Mouse (Mus musculus) ZHBTc4 (cell line): ENCODE results near the gene Os9.

ENCODE experiments used
- DNase-seq: peaks from one replicate; pipeline ENCODE4 v3.0.0-alpha.2; 2011; ENCODE audit warnings: low read depth, low spot score

Gene Os9

GRCm38 (mm10) chr10:127118470-127118869 lies 2.5 kb downstream of the Os9 start:
- DNase-seq: no peak

DNA sequence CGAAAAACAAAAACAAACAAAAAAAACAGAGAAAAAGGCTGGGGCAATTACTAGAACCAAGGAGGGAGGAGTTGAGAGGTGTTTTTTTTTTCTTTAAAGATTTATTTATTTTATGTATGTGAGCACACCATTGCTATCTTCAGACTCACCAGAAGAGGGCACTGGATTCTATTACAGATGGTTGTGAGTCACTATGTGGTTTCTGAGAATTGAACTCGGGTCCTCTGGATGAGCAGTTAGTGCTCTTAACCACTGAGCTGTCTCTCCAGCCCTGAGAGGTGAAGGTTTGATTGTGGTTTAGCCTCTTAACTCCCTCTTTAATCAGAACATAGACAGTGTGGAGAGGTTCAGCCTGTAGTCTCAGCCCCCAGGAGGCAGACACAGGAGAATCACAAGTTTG lies 5.9 kb downstream of the Os9 start:
- peak; percentile 53 for DNase-seq

DNA sequence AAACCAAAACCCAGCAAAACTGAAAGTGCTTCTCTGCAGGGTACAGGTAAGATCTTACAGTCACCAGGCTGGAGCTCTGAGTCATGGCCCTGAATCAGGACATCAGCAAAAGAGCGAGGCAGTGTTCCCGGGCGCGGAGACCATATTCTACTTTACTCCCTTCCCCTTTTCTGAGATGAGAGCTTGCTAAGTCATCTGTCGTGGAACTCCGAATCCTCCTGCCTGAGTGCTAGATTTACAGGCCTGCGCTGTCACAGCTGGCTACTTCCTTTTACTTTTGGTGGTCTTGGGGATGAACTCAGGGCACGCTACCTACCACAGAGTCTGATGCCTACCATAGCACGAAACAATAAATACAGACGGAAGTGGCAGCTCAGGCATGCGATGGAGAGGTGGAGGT lies 6.5 kb downstream of the Os9 start:
- no peak for DNase-seq

- no peak for DNase-seq
Observed at GRCm38 (mm10) chr10:127111001-127111887, 9.7 kb downstream of the Os9 start.

GRCm38 (mm10) chr10:127108262-127108583 lies 12.7 kb downstream of the Os9 start:
- no peak for DNase-seq

- DNase-seq: no peak
Observed at GRCm38 (mm10) chr10:127107563-127108261, 13.2 kb downstream of the Os9 start.

GRCm38 (mm10) chr10:127103631-127104030 lies 17.3 kb downstream of the Os9 start:
- no peak for DNase-seq

DNA sequence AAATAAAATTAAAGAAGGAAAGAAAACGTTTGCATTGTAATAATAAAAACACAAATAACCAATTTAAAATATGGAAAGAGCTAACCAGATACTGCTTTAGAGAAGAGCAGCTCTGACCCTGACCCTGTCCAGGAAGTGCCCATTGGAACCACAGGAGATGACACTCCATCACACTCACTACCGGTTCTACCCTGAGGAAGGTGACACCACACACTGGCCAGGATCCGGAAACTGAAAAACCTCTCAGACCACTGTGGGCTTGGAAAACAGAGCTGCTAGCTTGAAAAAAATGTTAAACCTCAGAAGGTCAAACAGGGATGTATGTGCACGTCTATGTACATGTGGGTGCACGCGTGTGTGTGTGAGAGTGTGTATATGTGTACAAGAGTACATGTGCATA lies 19.8 kb downstream of the Os9 start:
- DNase-seq: no peak

DNA sequence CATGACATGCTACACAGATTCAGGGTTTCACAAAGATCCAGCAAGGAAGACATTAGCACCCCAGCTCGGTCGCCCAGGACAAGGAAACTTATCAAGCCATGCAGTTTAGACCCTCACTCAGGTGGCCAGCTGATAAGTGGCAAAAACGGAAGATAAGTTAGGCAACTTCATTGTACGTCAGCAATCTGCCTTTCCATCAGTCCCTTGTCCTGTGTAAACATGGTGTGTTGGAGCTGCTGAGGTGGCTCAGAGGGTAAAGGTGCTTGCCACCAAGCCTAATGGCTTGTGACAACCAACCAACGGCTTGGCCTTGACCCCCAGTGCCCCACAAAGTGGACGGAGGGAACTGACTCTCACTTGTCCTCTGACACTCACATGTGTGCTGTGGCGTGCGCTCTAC lies 20.5 kb downstream of the Os9 start:
- DNase-seq: no peak

GRCm38 (mm10) chr10:127099868-127100267 lies 21.1 kb downstream of the Os9 start:
- no peak for DNase-seq

GRCm38 (mm10) chr10:127099191-127099590 lies 21.7 kb downstream of the Os9 start:
- DNase-seq: no peak

GRCm38 (mm10) chr10:127098514-127098913 lies 22.4 kb downstream of the Os9 start:
- peak; percentile 33 for DNase-seq

DNA sequence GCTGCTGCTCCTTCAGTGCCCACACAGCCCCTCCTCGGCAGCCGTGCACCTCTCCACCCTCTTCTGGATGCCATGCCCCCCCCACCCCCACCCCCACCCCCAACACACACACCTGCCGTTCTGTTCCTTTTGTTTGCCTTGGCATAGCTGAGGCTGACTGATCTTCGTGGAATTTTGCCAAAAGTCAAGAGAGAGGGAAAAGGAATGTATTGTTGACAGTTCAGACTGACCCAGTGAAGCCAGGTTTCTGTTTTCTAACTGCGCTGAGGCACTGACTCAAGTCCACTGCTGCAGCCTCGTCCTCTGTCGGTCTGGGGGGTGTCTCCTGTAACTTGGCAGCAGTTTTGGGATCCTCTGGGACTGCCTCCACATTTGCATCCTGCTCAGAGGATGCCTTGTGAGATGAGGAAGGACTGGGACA lies 26.5 kb downstream of the Os9 start:
- no peak for DNase-seq

DNA sequence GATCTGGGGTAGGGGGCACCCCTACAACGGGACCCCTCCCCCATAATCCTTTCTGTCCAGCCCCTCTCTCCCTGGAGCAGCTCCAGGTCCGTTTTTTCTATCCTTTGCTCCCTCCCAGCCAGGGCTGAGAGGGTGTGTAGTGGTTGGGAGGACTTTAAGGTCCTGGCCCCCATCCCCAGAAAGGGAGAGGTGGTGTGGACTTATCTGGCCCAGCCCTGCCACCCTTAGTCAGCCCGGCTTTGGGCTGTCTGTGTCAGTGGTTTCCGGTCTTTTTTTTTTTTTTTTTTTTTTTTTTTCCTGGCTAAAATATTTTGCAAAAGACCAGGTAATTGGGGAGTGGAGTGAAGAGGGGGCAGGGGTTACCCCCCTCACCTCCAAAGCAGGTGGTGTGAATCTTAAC lies 28.2 kb downstream of the Os9 start:
- DNase-seq: no peak

DNA sequence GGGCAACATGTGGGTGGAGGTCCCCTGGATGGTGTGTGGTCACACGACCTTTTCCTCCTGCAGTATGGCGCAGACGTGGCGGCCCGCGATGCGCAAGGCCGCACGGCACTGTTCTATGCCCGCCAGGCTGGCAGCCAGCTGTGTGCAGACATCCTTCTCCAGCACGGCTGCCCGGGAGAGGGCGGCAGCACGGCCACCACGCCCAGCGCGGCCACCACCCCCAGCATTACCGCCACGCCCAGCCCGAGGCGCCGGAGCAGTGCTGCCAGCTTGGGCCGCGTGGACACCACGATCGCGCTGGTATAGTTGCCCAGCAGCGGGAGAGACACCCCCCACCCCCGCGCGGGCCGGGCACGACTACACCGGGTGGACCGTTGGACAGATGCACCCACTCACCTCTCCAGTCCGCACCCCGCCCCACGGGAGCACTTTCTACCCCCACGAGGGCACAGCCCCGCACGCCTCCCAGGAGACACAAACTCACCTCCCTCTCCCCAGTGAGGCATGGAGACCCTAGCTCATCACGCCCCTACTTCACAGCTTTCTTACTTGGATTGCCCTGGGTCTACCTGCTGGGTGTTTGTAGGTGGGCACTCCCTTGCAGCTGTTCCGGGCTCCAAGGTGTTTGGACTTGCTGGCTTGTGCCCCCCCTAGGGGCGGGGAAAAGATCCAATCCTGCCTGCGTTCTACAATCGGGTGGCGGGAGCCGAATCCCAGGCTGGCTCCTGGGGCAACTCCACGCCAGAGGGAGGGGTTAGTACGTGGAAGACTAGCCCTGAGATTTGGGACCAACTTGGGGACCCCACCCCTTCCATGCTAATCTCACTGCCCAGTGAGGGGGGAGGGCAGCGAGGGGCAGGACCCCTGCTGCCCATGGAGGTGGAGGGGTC lies 29.2 kb downstream of the Os9 start:
- no peak for DNase-seq

DNA sequence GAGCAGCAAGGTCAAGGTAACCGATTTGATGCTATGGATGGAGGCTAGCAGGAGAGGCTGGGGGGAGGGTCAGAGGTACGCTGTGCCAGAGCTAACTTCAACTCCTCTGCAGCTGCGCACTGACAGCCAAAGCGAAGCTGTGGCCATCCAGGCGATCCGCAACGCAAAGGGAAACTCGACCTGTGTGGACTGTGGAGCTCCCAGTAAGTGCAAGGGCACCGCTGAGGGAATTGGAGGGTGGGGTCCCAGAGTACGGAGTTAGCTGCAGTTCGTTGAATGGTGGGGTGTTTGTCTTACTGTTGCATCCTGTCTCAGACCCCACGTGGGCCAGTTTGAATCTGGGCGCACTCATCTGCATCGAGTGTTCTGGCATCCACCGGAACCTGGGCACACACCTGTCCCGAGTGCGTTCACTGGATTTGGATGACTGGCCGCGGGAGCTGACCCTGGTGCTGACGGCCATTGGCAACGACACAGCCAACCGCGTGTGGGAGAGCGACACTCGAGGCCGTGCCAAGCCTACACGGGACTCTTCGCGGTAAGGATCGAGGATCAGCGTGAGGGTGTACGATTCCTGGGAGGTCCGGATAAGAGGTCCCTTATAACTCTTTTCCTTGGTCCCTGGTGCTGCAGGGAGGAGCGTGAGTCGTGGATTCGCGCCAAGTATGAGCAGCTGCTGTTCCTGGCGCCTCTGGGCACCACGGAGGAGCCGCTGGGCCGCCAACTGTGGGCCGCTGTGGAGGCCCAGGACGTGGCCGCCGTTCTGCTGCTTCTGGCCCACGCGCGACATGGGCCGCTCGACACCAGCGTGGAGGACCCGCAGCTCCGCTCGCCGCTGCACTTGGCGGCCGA lies 30.1 kb downstream of the Os9 start:
- peak; percentile 69 for DNase-seq

GRCm38 (mm10) chr10:127085633-127086032 lies 35.3 kb downstream of the Os9 start:
- DNase-seq: no peak

DNA sequence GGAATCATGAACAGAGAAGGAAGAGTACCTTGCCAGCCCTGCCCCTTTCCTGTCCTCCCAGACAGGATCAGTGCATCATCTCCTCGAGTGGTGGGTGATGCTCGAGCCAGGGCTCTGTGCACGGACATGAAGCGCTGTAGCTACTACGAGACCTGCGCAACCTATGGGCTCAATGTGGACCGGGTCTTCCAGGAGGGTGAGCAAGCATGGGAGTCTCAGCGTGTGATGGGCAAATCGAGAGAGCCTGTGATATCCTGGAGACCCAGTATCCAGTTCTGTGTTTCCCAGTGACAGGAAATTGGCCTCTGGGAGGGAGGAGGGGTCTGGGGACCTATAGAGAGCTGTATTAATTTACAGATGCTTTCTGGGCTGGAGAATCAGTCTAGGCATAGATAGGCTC lies 35.9 kb downstream of the Os9 start:
- DNase-seq: no peak

DNA sequence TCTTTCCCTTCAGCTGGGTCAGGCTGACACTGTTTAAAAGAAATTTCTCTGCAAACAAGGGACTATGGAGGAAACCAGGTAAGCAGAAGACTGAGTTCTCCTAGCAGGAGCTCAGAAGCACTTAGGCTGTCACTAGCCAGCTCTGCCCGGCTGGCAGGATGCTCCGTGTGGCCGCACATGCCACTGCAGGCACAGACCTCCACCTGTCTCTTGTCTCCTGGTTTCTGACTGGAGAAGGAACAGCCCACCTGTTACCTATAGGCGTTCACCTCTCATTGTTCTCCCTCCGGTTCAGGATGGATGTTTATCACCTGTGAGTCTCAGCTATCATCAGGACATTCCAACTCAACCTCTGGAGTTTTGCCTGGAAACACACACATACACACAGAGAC lies 37.0 kb downstream of the Os9 start:
- DNase-seq: no peak

DNA sequence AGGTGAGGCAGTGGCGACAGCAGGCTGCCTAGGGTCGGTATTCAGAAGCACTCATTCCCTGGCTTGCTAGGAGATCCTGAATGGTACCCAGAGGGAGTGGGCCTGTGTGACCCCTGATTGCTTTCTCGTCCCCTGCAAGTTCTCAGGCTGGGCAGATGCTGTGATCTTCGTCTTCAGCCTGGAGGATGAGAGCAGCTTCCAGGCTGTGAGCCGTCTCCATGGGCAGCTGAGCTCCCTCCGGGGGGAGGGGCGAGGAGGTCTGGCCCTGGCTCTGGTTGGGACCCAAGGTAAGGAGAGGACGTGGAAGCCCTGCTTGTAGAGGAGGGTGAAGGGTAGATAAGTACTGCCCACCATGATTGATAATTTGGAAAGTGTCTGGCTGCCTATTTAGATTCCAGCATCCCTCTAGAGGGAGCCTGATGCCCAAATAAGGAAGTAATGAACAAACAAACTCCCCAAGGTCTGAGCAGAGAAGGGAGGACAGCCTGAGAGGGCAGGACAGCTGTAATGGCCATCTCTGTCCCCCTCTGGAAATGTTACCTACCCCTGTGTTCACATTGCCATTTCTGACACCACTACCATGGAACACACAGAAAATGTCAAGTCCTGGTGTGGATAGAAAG lies 37.5 kb downstream of the Os9 start:
- DNase-seq: no peak
